Mouse (Mus musculus): ENCODE measurements around the gene Coro1c. TPM values are rescaled to one million over a fixed set of nuclear protein-coding genes. Genes with fewer than 3 reads are reported as not detected.

Gene Coro1c
- polyA plus RNA-seq, 1 experiment from 2014 or later: 93.6 TPM

- 29% methylated on average over 18 of the region's 18 CpGs for WGBS
- Histone ChIP-seq H3K27me3 (ENCODE audit: control insufficient read depth, insufficient read depth, low read length) (no peaks in the 10 kb centered on the region), H3K27ac (replicated peaks) (peak overlapping the region; percentile 69), H3K4me3 (ENCODE audit: low read depth, low read length) (no peak overlapping the region), H3K9ac (ENCODE audit: low read length) (no peak overlapping the region), H3K4me1 (replicated peaks; ENCODE audit: control insufficient read depth, insufficient read depth) (peaks cover 5% of the 10 kb centered on the region; the same call in 1 of the 2 replicates), H3K4me2 (replicated peaks; ENCODE audit: low read depth) (0 out of 2 replicates have a peak overlapping the region, but pooled peaks have one; percentile 0), H3K9me3 (ENCODE audit: control insufficient read depth, low read length) (peaks cover 3% of the 10 kb centered on the region; the same call in 1 of the 2 replicates), H3K36me3 (ENCODE audit: control insufficient read depth, insufficient read depth, low read length) (no peaks in the 10 kb centered on the region)
- TF ChIP-seq CTCF (IDR thresholded peaks at IDR 0.05; ENCODE audit: low read depth) (peak; percentile 21; the same call in 1 of the 2 replicates), EP300 (optimal IDR thresholded peaks at IDR 0.05) (no peak)
- DNase-seq (ENCODE audit: low spot score) (peak; percentile 66), ATAC-seq (ENCODE audit: low FRiP score, low TSS enrichment) (peak; percentile 84)
Measured at GRCm38 (mm10) chr5:113930648-113931609, 22.4 kb upstream of the Coro1c start.

- no peak for ATAC-seq (ENCODE audit: low FRiP score, low TSS enrichment)
- no peak overlapping the region for H3K4me3 ChIP-seq (ENCODE audit: low read depth, low read length)
- H3K27ac ChIP-seq (replicated peaks): peak overlapping the region; percentile 65; the same call in 1 of the 2 replicates
- 46% methylated on average over 10 of the region's 10 CpGs for WGBS
- H3K9me3 ChIP-seq (ENCODE audit: control insufficient read depth, low read length): peaks cover 3% of the 10 kb centered on the region; the same call in 1 of the 2 replicates
- peaks cover 5% of the 10 kb centered on the region; the same call in 1 of the 2 replicates for H3K4me1 ChIP-seq (replicated peaks; ENCODE audit: control insufficient read depth, insufficient read depth)
- peak; percentile 14 for DNase-seq (ENCODE audit: low spot score)
- no peak overlapping the region for H3K4me2 ChIP-seq (replicated peaks; ENCODE audit: low read depth)
- H3K36me3 ChIP-seq (ENCODE audit: control insufficient read depth, insufficient read depth, low read length): no peaks in the 10 kb centered on the region
- H3K27me3 ChIP-seq (ENCODE audit: control insufficient read depth, insufficient read depth, low read length): no peaks in the 10 kb centered on the region
- TF ChIP-seq CTCF (IDR thresholded peaks at IDR 0.05; ENCODE audit: low read depth): no peak
- TF ChIP-seq EP300 (optimal IDR thresholded peaks at IDR 0.05): no peak
- no peak overlapping the region for H3K9ac ChIP-seq (ENCODE audit: low read length)
Measured at GRCm38 (mm10) chr5:113929950-113930647, 21.5 kb upstream of the Coro1c start.

GRCm38 (mm10) chr5:113929526-113929925, 21.0 kb upstream of the Coro1c start:
- Histone ChIP-seq H3K27ac (replicated peaks) (no peak overlapping the region; the same call in 1 of the 2 replicates), H3K27me3 (ENCODE audit: control insufficient read depth, insufficient read depth, low read length) (no peaks in the 10 kb centered on the region), H3K9me3 (ENCODE audit: control insufficient read depth, low read length) (peaks cover 3% of the 10 kb centered on the region; the same call in 1 of the 2 replicates), H3K4me1 (replicated peaks; ENCODE audit: control insufficient read depth, insufficient read depth) (peaks cover 5% of the 10 kb centered on the region; the same call in 1 of the 2 replicates), H3K36me3 (ENCODE audit: control insufficient read depth, insufficient read depth, low read length) (no peaks in the 10 kb centered on the region), H3K4me2 (replicated peaks; ENCODE audit: low read depth) (no peak overlapping the region), H3K9ac (ENCODE audit: low read length) (no peak overlapping the region), H3K4me3 (ENCODE audit: low read depth, low read length) (no peak overlapping the region)
- WGBS: 62% methylated on average over 10 of the region's 10 CpGs
- TF ChIP-seq EP300 (optimal IDR thresholded peaks at IDR 0.05): no peak
- TF ChIP-seq CTCF (IDR thresholded peaks at IDR 0.05; ENCODE audit: low read depth): peak; percentile 25; the same call in 1 of the 2 replicates
- ATAC-seq (ENCODE audit: low FRiP score, low TSS enrichment): no peak
- DNase-seq (ENCODE audit: low spot score): no peak

GRCm38 (mm10) chr5:113924608-113925007, 16.1 kb upstream of the Coro1c start:
- Histone ChIP-seq H3K9ac (ENCODE audit: low read length) (no peak overlapping the region), H3K4me1 (replicated peaks; ENCODE audit: control insufficient read depth, insufficient read depth) (no peaks in the 10 kb centered on the region), H3K4me2 (replicated peaks; ENCODE audit: low read depth) (no peak overlapping the region), H3K9me3 (ENCODE audit: control insufficient read depth, low read length) (peaks cover 3% of the 10 kb centered on the region; the same call in 1 of the 2 replicates), H3K4me3 (ENCODE audit: low read depth, low read length) (no peak overlapping the region), H3K27me3 (ENCODE audit: control insufficient read depth, insufficient read depth, low read length) (no peaks in the 10 kb centered on the region), H3K36me3 (ENCODE audit: control insufficient read depth, insufficient read depth, low read length) (no peaks in the 10 kb centered on the region), H3K27ac (replicated peaks) (no peak overlapping the region)
- ATAC-seq (ENCODE audit: low FRiP score, low TSS enrichment): no peak
- TF ChIP-seq CTCF (IDR thresholded peaks at IDR 0.05; ENCODE audit: low read depth): no peak
- no peak for TF ChIP-seq EP300 (optimal IDR thresholded peaks at IDR 0.05)
- WGBS: 75% methylated on average over 4 of the region's 4 CpGs
- no peak for DNase-seq (ENCODE audit: low spot score)

- DNase-seq (ENCODE audit: low spot score) (no peak), ATAC-seq (ENCODE audit: low FRiP score, low TSS enrichment) (no peak)
- no peak for TF ChIP-seq CTCF (IDR thresholded peaks at IDR 0.05; ENCODE audit: low read depth)
- TF ChIP-seq EP300 (optimal IDR thresholded peaks at IDR 0.05): no peak
- Histone ChIP-seq H3K4me2 (replicated peaks; ENCODE audit: low read depth) (no peak overlapping the region), H3K36me3 (ENCODE audit: control insufficient read depth, insufficient read depth, low read length) (no peaks in the 10 kb centered on the region), H3K9ac (ENCODE audit: low read length) (no peak overlapping the region), H3K4me1 (replicated peaks; ENCODE audit: control insufficient read depth, insufficient read depth) (no peaks in the 10 kb centered on the region), H3K4me3 (ENCODE audit: low read depth, low read length) (no peak overlapping the region), H3K27ac (replicated peaks) (no peak overlapping the region), H3K9me3 (ENCODE audit: control insufficient read depth, low read length) (no peaks in the 10 kb centered on the region), H3K27me3 (ENCODE audit: control insufficient read depth, insufficient read depth, low read length) (no peaks in the 10 kb centered on the region)
- WGBS: 43% methylated on average over 6 of the region's 6 CpGs
Measured at GRCm38 (mm10) chr5:113921310-113922166, 13.0 kb upstream of the Coro1c start.

Measured in stomach, postnatal 0 days (tissue).